Mouse (Mus musculus) thymus, adult 2 months (tissue): ENCODE data around the gene Ppox.

ENCODE experiments used
- CTCF ChIP-seq: fragments of 200-500 bp; IDR thresholded peaks from 2 replicates; pipeline ENCODE4 v1.5.1; 2012; ENCODE audit warnings: mild to moderate bottlenecking, control low read depth, low read length, moderate library complexity, borderline replicate concordance; ENCODE audit not compliant: control insufficient read depth, poor library complexity, insufficient read depth; ENCODE audit errors: extremely low read depth
- POLR2A ChIP-seq: fragments of 200-500 bp; IDR thresholded peaks from 2 replicates; pipeline ENCODE4 v1.6.1; 2012; ENCODE audit warnings: mild to moderate bottlenecking, low read length, control low read depth, moderate library complexity; ENCODE audit not compliant: control insufficient read depth, poor library complexity, insufficient read depth; ENCODE audit errors: extremely low read depth

- TF ChIP-seq CTCF (no peak), POLR2A (no peak)
These were observed 12.6 kb downstream of the Ppox start for GRCm38 (mm10) chr1:171268341-171268740.
